Mouse (Mus musculus): ENCODE data around the gene Lasp1. TPM values are rescaled to one million over a fixed set of nuclear protein-coding genes. Genes with fewer than 3 reads are reported as not detected.

Lasp1 gene
- total and polyA plus RNA-seq, 3 experiments: 28.2 to 31.6 (median 31.1) TPM

DNA sequence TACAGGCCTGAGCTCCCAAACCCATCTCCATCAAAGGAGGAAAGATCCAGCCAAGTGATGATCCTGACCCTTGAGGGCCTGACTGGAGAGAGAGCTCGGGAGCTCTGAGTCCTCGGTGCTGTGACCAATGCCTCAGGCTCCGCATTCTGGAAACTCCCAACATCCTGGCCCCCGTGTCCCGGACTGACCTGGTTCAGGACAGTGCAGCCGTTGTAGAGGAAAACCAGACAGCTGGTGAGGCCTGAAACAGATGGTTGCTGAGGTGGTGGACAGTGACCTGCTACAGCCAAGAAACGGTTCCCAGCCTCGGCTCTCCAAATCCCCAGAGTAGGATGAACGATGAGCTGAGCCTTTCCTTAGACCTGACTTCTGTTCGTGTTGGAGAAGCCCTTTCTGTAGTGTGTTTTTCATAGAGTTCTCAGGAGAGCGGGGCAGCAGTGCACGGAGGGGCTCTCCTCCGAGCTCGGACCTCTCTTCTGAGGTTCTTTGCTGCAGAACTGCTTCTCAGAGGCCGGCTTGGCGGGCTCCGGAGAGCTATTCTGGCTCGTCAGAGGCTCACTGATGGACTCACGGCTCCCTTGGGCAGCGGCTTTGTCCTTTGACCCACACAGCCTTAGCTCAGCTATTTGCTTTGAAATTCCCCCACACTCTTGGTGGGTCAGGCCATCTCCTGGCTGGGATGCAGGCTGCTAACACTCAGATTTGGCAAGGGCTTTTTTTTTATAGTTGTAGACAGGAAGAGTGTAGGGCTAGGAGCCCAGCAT lies 24.2 kb downstream of the Lasp1 start:
- Histone ChIP-seq H3K79me2 (replicated peaks; ENCODE audit: control insufficient read depth, insufficient read depth, low read length) (no peaks in the 10 kb centered on the region; the same call in 1 of the 2 replicates), H3K4me3 (no peak overlapping the region), H3K9ac (ENCODE audit: low read depth, low read length) (peak overlapping the region; percentile 16; the same call in 1 of the 2 replicates), H3K27ac (peak overlapping the region; percentile 61), H3K36me3 (ENCODE audit: control insufficient read depth, insufficient read depth, low read length) (peaks cover 19% of the 10 kb centered on the region), H3K4me1 (ENCODE audit: control insufficient read depth, insufficient read depth, low read length) (peaks cover 42% of the 10 kb centered on the region), H3K27me3 (ENCODE audit: control insufficient read depth, insufficient read depth, low read length) (no peaks in the 10 kb centered on the region)
- TF ChIP-seq EP300 (IDR thresholded peaks at IDR 0.05; ENCODE audit: insufficient read depth, low read depth, low read length): 0 out of 2 replicates have a peak, but pooled peaks have one; percentile 34
- TF ChIP-seq POLR2A (IDR thresholded peaks at IDR 0.05; ENCODE audit: insufficient read depth, low read depth, low read length): peak; percentile 16; the same call in 1 of the 2 replicates
- no peak for TF ChIP-seq CTCF (IDR thresholded peaks at IDR 0.05)
- peak; percentile 56 to 61 for DNase-seq
- 45% methylated on average over 20 of the region's 20 CpGs for WGBS
- intact Hi-C loops (cut with DNase I): no loop called here

DNA sequence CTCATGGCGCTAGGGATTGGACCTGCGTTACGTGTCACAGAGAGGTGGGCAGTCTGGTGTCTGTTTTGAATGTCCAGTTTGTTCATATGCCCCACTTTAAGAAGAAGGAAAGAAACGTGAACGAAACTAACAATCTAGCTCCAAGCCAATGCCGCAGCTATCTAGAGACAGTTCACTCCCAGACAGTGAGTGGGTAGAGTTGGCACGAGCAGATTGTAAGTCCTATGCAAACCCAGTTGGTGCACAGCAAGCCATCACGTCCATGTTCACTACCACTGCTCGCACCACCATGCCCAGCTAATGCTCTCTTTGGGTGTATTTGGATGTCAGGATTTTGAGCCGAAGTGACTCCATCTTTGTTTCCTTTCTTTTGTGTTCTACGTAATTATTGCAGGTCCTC lies 25.4 kb downstream of the Lasp1 start:
- peaks cover 17% of the 10 kb centered on the region for H3K36me3 ChIP-seq (ENCODE audit: control insufficient read depth, insufficient read depth, low read length)
- no peak overlapping the region for H3K27ac ChIP-seq
- H3K4me1 ChIP-seq (ENCODE audit: control insufficient read depth, insufficient read depth, low read length): peaks cover 35% of the 10 kb centered on the region
- no peak overlapping the region for H3K4me3 ChIP-seq
- intact Hi-C loops (cut with DNase I): no loop called here
- WGBS: 95% methylated on average over 11 of the region's 11 CpGs
- no peaks in the 10 kb centered on the region; the same call in 1 of the 2 replicates for H3K79me2 ChIP-seq (replicated peaks; ENCODE audit: control insufficient read depth, insufficient read depth, low read length)
- TF ChIP-seq CTCF (IDR thresholded peaks at IDR 0.05) (no peak), EP300 (IDR thresholded peaks at IDR 0.05; ENCODE audit: insufficient read depth, low read depth, low read length) (no peak), POLR2A (IDR thresholded peaks at IDR 0.05; ENCODE audit: insufficient read depth, low read depth, low read length) (no peak)
- no peak overlapping the region for H3K9ac ChIP-seq (ENCODE audit: low read depth, low read length)
- DNase-seq: no peak
- H3K27me3 ChIP-seq (ENCODE audit: control insufficient read depth, insufficient read depth, low read length): no peaks in the 10 kb centered on the region

DNA sequence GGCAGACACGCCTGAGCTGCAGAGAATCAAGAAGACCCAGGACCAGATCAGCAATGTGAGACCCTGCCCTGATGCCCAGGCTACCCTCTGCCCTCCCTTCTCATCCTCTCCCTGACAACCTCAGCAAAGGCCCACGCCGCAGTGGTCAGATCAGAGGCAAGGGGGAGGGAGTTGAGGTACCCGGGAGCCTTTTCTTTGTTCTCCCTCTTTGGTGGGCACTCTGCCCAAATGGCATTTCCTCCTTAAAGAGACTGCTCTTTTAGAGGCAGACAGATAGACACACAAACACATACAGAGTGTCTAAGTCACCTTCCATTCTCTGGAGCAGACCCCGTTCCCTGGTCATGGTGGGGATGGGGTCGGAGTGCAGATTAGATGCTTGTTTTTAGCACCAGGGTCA lies 26.1 kb downstream of the Lasp1 start:
- H3K36me3 ChIP-seq (ENCODE audit: control insufficient read depth, insufficient read depth, low read length): peaks cover 14% of the 10 kb centered on the region
- H3K4me3 ChIP-seq: no peak overlapping the region
- 55% methylated on average over 6 of the region's 6 CpGs for WGBS
- H3K27ac ChIP-seq: peak overlapping the region; percentile 42
- no peak overlapping the region for H3K9ac ChIP-seq (ENCODE audit: low read depth, low read length)
- H3K27me3 ChIP-seq (ENCODE audit: control insufficient read depth, insufficient read depth, low read length): no peaks in the 10 kb centered on the region
- H3K4me1 ChIP-seq (ENCODE audit: control insufficient read depth, insufficient read depth, low read length): peaks cover 34% of the 10 kb centered on the region
- no peaks in the 10 kb centered on the region; the same call in 1 of the 2 replicates for H3K79me2 ChIP-seq (replicated peaks; ENCODE audit: control insufficient read depth, insufficient read depth, low read length)
- no peak for DNase-seq
- TF ChIP-seq POLR2A (IDR thresholded peaks at IDR 0.05; ENCODE audit: insufficient read depth, low read depth, low read length) (no peak), EP300 (IDR thresholded peaks at IDR 0.05; ENCODE audit: insufficient read depth, low read depth, low read length) (no peak), CTCF (IDR thresholded peaks at IDR 0.05) (no peak)
- intact Hi-C loops (cut with DNase I): no loop called here

DNA sequence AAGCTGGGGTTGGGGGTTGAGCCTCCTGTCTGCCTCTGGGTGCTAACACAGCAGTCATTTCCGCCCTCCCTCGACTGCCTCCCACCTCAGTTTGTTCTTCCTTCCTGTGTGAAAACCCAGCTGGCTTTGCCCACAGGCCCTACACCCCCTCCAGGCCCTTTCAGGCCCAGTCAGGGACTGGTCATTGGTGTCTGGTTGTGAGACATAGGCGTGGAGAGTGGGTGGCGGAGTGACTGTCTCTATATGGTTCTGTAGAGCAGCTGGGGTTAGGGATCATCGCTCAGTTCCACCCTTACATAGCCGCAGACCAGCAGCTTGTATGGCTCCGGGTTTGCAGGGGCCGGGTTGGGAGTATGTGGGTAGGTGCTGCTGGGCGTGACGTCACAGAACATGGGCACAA lies 26.5 kb downstream of the Lasp1 start:
- no peaks in the 10 kb centered on the region for H3K27me3 ChIP-seq (ENCODE audit: control insufficient read depth, insufficient read depth, low read length)
- H3K36me3 ChIP-seq (ENCODE audit: control insufficient read depth, insufficient read depth, low read length): peaks cover 14% of the 10 kb centered on the region
- peak in 1 of 2 experiments; percentile 39 for DNase-seq
- intact Hi-C loops (cut with DNase I): no loop called here
- H3K79me2 ChIP-seq (replicated peaks; ENCODE audit: control insufficient read depth, insufficient read depth, low read length): no peaks in the 10 kb centered on the region; the same call in 1 of the 2 replicates
- WGBS: 70% methylated on average over 10 of the region's 10 CpGs
- peaks cover 34% of the 10 kb centered on the region for H3K4me1 ChIP-seq (ENCODE audit: control insufficient read depth, insufficient read depth, low read length)
- TF ChIP-seq POLR2A (IDR thresholded peaks at IDR 0.05; ENCODE audit: insufficient read depth, low read depth, low read length) (no peak), CTCF (IDR thresholded peaks at IDR 0.05) (no peak), EP300 (IDR thresholded peaks at IDR 0.05; ENCODE audit: insufficient read depth, low read depth, low read length) (no peak)
- peak overlapping the region; percentile 42 for H3K27ac ChIP-seq
- H3K4me3 ChIP-seq: no peak overlapping the region
- H3K9ac ChIP-seq (ENCODE audit: low read depth, low read length): no peak overlapping the region

DNA sequence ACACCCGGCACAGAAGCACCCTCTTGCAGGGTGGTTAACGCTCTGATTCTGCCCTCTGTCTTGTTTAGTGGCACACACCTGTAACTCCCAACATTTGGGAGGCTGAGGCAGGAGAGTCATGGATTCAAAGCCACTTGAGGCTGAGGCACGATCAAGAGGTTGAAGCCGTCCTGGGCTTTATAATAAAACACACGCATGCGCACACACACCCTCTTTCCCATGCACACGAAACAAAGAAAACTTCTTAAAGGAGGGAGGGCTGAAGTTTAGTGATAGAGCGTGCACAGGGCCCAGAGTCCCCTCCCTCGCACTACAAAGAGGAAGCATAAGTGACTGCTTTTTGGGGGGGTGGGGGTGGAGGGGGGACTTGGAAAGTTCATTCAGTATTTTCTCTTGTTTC lies 27.2 kb downstream of the Lasp1 start:
- Histone ChIP-seq H3K9ac (ENCODE audit: low read depth, low read length) (no peak overlapping the region), H3K79me2 (replicated peaks; ENCODE audit: control insufficient read depth, insufficient read depth, low read length) (no peaks in the 10 kb centered on the region; the same call in 1 of the 2 replicates), H3K4me3 (no peak overlapping the region), H3K27me3 (ENCODE audit: control insufficient read depth, insufficient read depth, low read length) (no peaks in the 10 kb centered on the region), H3K36me3 (ENCODE audit: control insufficient read depth, insufficient read depth, low read length) (peaks cover 14% of the 10 kb centered on the region), H3K4me1 (ENCODE audit: control insufficient read depth, insufficient read depth, low read length) (peaks cover 31% of the 10 kb centered on the region), H3K27ac (no peak overlapping the region)
- intact Hi-C loops (cut with DNase I): no loop called here
- DNase-seq: no peak
- no peak for TF ChIP-seq EP300 (IDR thresholded peaks at IDR 0.05; ENCODE audit: insufficient read depth, low read depth, low read length)
- no peak for TF ChIP-seq POLR2A (IDR thresholded peaks at IDR 0.05; ENCODE audit: insufficient read depth, low read depth, low read length)
- no peak for TF ChIP-seq CTCF (IDR thresholded peaks at IDR 0.05)
- WGBS: 77% methylated on average over 9 of the region's 9 CpGs

DNA sequence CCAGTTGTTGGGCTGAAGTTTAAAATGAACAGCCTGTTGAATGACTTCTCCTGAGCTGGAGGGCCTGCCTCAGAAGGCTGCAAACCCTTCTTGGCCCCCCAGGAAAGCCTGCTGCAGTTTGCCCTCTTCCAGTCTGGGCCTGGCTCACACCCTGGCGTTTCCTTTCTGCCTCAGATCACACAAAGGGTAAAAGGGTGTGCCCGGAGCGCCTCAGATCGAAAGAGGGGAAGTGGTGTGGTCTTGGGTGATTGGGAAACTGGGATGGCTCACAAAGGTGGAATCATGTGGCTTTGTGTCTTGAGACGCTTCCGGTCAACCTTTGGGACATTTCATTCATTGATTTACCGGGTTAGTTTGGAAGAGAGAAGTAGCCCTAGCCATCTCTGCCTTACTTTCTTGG lies 27.6 kb downstream of the Lasp1 start:
- Histone ChIP-seq H3K4me1 (ENCODE audit: control insufficient read depth, insufficient read depth, low read length) (peaks cover 32% of the 10 kb centered on the region), H3K27me3 (ENCODE audit: control insufficient read depth, insufficient read depth, low read length) (no peaks in the 10 kb centered on the region), H3K4me3 (no peak overlapping the region), H3K79me2 (replicated peaks; ENCODE audit: control insufficient read depth, insufficient read depth, low read length) (no peaks in the 10 kb centered on the region; the same call in 1 of the 2 replicates), H3K27ac (no peak overlapping the region), H3K9ac (ENCODE audit: low read depth, low read length) (no peak overlapping the region), H3K36me3 (ENCODE audit: control insufficient read depth, insufficient read depth, low read length) (peaks cover 12% of the 10 kb centered on the region)
- WGBS: 48% methylated on average over 7 of the region's 7 CpGs
- TF ChIP-seq CTCF (IDR thresholded peaks at IDR 0.05) (no peak), POLR2A (IDR thresholded peaks at IDR 0.05; ENCODE audit: insufficient read depth, low read depth, low read length) (no peak)
- intact Hi-C loops (cut with DNase I): no loop called here
- no peak for DNase-seq
